9 mouse cellular contexts compared by ENCODE assay signal in the genomic region with DNA sequence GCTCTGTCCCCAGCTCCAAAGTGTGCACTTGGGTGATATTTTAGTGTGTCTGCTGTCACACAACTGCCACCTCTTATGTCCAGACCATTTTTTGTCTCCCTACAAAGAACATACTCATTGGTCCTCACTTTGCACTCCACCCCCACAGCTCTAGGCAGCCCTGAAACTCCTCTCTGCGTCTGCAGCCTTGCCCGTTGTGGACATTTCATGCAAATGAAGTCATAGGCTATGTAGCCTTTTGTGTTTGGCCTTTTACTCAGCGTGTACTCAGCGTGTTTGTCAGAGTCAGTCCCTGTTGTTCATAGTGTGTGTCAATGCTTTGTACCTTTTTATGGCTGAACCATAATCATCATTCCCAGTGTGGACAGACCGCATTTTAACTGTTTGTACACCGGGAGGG. TPM values are rescaled to one million over a fixed set of nuclear protein-coding genes. Genes with fewer than 3 reads are reported as not detected.
A peak's percentile ranks its signal among the peaks of the same experiment; 100 is the strongest.
DNase-seq lines count a peak whose midpoint lies in the region; ATAC-seq and TF ChIP-seq lines count a peak whose summit lies in the region.
"Had no signal": no experiment of that assay in that cellular context is flagged by ENCODE, and none has a peak within 500 bp of the region (broad histone marks: within the 10 kb centered on the region; RNA-seq: fewer than 3 reads in every experiment).

No protein-coding gene starts in this region.

- H3K27me3 ChIP-seq in heart, embryonic 14.5 days (ENCODE audit: control insufficient read depth, insufficient read depth, low read length), result no peaks in the 10 kb centered on the region
- H3K27me3 ChIP-seq in heart, embryonic 11.5 days (ENCODE audit: control insufficient read depth, insufficient read depth, low read length), result no peaks in the 10 kb centered on the region
- H3K27me3 ChIP-seq in embryonic facial prominence, embryonic 15.5 days, result no peaks in the 10 kb centered on the region
- H3K27me3 ChIP-seq in liver, embryonic 16.5 days (ENCODE audit: control insufficient read depth, insufficient read depth, low read depth, low read length), result no peaks in the 10 kb centered on the region
- H3K27me3 ChIP-seq in thymus, adult 2 months (ENCODE audit: control insufficient read depth, insufficient read depth, low read length), result no peaks in the 10 kb centered on the region
- H3K27me3 ChIP-seq: megakaryocyte, embryonic 14.5 days had no signal

- no peak overlapping the region for H3K4me2 ChIP-seq in heart, embryonic 14.5 days (ENCODE audit: low read length)
- no peak overlapping the region for H3K4me2 ChIP-seq in heart, embryonic 11.5 days
- 0 out of 2 replicates have a peak overlapping the region, but pooled peaks have one; percentile 4 for H3K4me2 ChIP-seq in embryonic facial prominence, embryonic 15.5 days (replicated peaks)
- no peak overlapping the region for H3K4me2 ChIP-seq in liver, embryonic 16.5 days (ENCODE audit: low read depth, low read length)

- H3K9me3 ChIP-seq in heart, embryonic 14.5 days (ENCODE audit: control insufficient read depth, low read length), result no peaks in the 10 kb centered on the region
- H3K9me3 ChIP-seq in heart, embryonic 11.5 days (replicated peaks; ENCODE audit: control insufficient read depth, low read length), result no peaks in the 10 kb centered on the region
- no peaks in the 10 kb centered on the region for H3K9me3 ChIP-seq in embryonic facial prominence, embryonic 15.5 days (replicated peaks)
- H3K9me3 ChIP-seq in liver, embryonic 16.5 days (replicated peaks; ENCODE audit: control insufficient read depth, low read length), result no peaks in the 10 kb centered on the region
- H3K9me3 ChIP-seq: megakaryocyte, embryonic 14.5 days had no signal

- ATAC-seq in heart, embryonic 14.5 days (ENCODE audit: insufficient number of reproducible peaks, insufficient read depth, low FRiP score, low read depth), result no peak
- ATAC-seq in heart, embryonic 11.5 days (replicated peaks; ENCODE audit: insufficient number of reproducible peaks, low FRiP score, low TSS enrichment), result no peak
- ATAC-seq in embryonic facial prominence, embryonic 15.5 days (ENCODE audit: insufficient number of reproducible peaks, low FRiP score, low TSS enrichment, low read depth), result no peak
- no peak for ATAC-seq in liver, embryonic 16.5 days (ENCODE audit: low read depth)
- ATAC-seq in erythroid progenitor cell, adult 5-6 weeks (replicated peaks; ENCODE audit: low FRiP score, poor library complexity, severe bottlenecking), result no peak

- no peak overlapping the region for H3K4me3 ChIP-seq in heart, embryonic 14.5 days (ENCODE audit: control insufficient read depth in 1 of 2, insufficient read depth in 1 of 2, low read depth in 1 of 2, low read length in 2 of 2)
- H3K4me3 ChIP-seq in heart, embryonic 11.5 days (ENCODE audit: low read depth, low read length), result no peak overlapping the region
- H3K4me3 ChIP-seq in embryonic facial prominence, embryonic 15.5 days (replicated peaks), result no peak overlapping the region
- no peak overlapping the region for H3K4me3 ChIP-seq in liver, embryonic 16.5 days (ENCODE audit: low read depth, low read length)
- H3K4me3 ChIP-seq in thymus, adult 2 months (ENCODE audit: control insufficient read depth, insufficient read depth, low read length), result no peak overlapping the region
- H3K4me3 ChIP-seq: megakaryocyte, embryonic 14.5 days had no signal

- H3K4me1 ChIP-seq in heart, embryonic 14.5 days (ENCODE audit: control insufficient read depth in 2 of 2, insufficient read depth in 2 of 2, low read length in 2 of 2), result peaks cover 21 to 42% of the 10 kb centered on the region in 2 experiments
- peaks cover 20% of the 10 kb centered on the region for H3K4me1 ChIP-seq in heart, embryonic 11.5 days (ENCODE audit: control insufficient read depth, insufficient read depth, low read length)
- peaks cover 47% of the 10 kb centered on the region for H3K4me1 ChIP-seq in embryonic facial prominence, embryonic 15.5 days
- peaks cover 65% of the 10 kb centered on the region for H3K4me1 ChIP-seq in liver, embryonic 16.5 days (ENCODE audit: control insufficient read depth, low read depth, low read length)
- H3K4me1 ChIP-seq in thymus, adult 2 months (replicated peaks; ENCODE audit: control insufficient read depth, insufficient read depth, low read length), result peaks cover 15% of the 10 kb centered on the region

- H3K36me3 ChIP-seq in heart, embryonic 14.5 days (ENCODE audit: control insufficient read depth, insufficient read depth, low read length), result peaks cover 77% of the 10 kb centered on the region
- H3K36me3 ChIP-seq in heart, embryonic 11.5 days (ENCODE audit: control insufficient read depth, insufficient read depth, low read length), result peaks cover 51% of the 10 kb centered on the region
- peaks cover 73% of the 10 kb centered on the region for H3K36me3 ChIP-seq in embryonic facial prominence, embryonic 15.5 days
- H3K36me3 ChIP-seq in liver, embryonic 16.5 days (ENCODE audit: control insufficient read depth, insufficient read depth), result peaks cover 61% of the 10 kb centered on the region
- peaks cover 66% of the 10 kb centered on the region for H3K36me3 ChIP-seq in thymus, adult 2 months (ENCODE audit: control insufficient read depth, insufficient read depth, low read length)

- TF ChIP-seq CTCF in thymus, adult 2 months (IDR thresholded peaks at IDR 0.05; ENCODE audit: borderline replicate concordance, control insufficient read depth, extremely low read depth, insufficient read depth, low read length, poor library complexity), result no peak

- 71% methylated on average over 6 of the region's 6 CpGs for WGBS in heart, embryonic 14.5 days
- WGBS in heart, embryonic 11.5 days (ENCODE audit: insufficient replicate concordance), result 81% methylated on average over 6 of the region's 6 CpGs
- WGBS in embryonic facial prominence, embryonic 15.5 days, result 39% methylated on average over 6 of the region's 6 CpGs
- WGBS in liver, embryonic 16.5 days (ENCODE audit: insufficient replicate concordance), result 73% methylated on average over 6 of the region's 6 CpGs
- WGBS in thymus, adult 2 months, result 96% methylated on average over 6 of the region's 6 CpGs

- TF ChIP-seq POLR2A in thymus, adult 2 months (IDR thresholded peaks at IDR 0.05; ENCODE audit: control insufficient read depth, extremely low read depth, insufficient read depth, low read length, poor library complexity), result no peak

- peak overlapping the region; percentile 31 to 33; a peak in 1 of 4 replicates for H3K27ac ChIP-seq in heart, embryonic 14.5 days (replicated peaks in 1 of 2; ENCODE audit: control insufficient read depth in 1 of 2, insufficient read depth in 1 of 2, low read depth in 2 of 2, low read length in 2 of 2)
- H3K27ac ChIP-seq in heart, embryonic 11.5 days (ENCODE audit: low read depth, low read length), result no peak overlapping the region
- H3K27ac ChIP-seq in embryonic facial prominence, embryonic 15.5 days (replicated peaks), result peak overlapping the region; percentile 77
- H3K27ac ChIP-seq in liver, embryonic 16.5 days (ENCODE audit: low read length), result peak overlapping the region; percentile 62
- H3K27ac ChIP-seq in thymus, adult 2 months (ENCODE audit: control insufficient read depth, insufficient read depth, low read length), result no peak overlapping the region

- peak; percentile 68 for DNase-seq in adrenal gland, postnatal 14 days
- DNase-seq in thymus, adult 2 months, result no peak
- DNase-seq: thymus, adult 18-20 months had no signal

- H3K9ac ChIP-seq in heart, embryonic 14.5 days (ENCODE audit: low read length), result no peak overlapping the region
- H3K9ac ChIP-seq in heart, embryonic 11.5 days (ENCODE audit: low read depth, low read length), result no peak overlapping the region
- H3K9ac ChIP-seq in embryonic facial prominence, embryonic 15.5 days, result no peak overlapping the region
- H3K9ac ChIP-seq in liver, embryonic 16.5 days (ENCODE audit: low read depth, low read length), result no peak overlapping the region; the same call in 1 of the 2 replicates

RNA-seq across cellular contexts. Expression of gene Kmt5a, which starts 9.8 kb away (rescaled TPM):
- 86.6 and 87.8 TPM in 2 replicates for polyA plus RNA-seq in heart, embryonic 14.5 days (2014; fragmentation: Nextera tagmentation; extraction: Ambion mirVana)
- polyA plus RNA-seq in heart, embryonic 11.5 days (2014; fragmentation: Nextera tagmentation; extraction: Ambion mirVana), result 89.5 and 93.9 TPM in 2 replicates
- 146 and 162 TPM in 2 replicates for total RNA-seq in adrenal gland, postnatal 14 days (2021)
- 71.2 and 72.0 TPM in 2 replicates for polyA plus RNA-seq in embryonic facial prominence, embryonic 15.5 days (2015; fragmentation: Nextera tagmentation; extraction: Ambion mirVana)
- 39.6 and 41.5 TPM in 2 replicates for polyA plus RNA-seq in liver, embryonic 16.5 days (2015; fragmentation: Nextera tagmentation; extraction: Ambion mirVana)
- 76.5 and 92.5 TPM in 2 replicates for polyA plus RNA-seq in thymus, adult 2 months (2012; rRNA removed)
- 307 and 377 TPM in 2 replicates for total RNA-seq in erythroid progenitor cell, adult 5-6 weeks (2015; ENCODE audit: low replicate concordance)
- total RNA-seq in erythroid progenitor cell, adult 5-6 weeks (2017; ENCODE audit: low replicate concordance), result 344 and 488 TPM in 2 replicates

RNA-seq across cellular contexts. Expression of gene Sbno1, which starts 23.7 kb away (rescaled TPM):
- polyA plus RNA-seq in heart, embryonic 14.5 days (2014; fragmentation: Nextera tagmentation; extraction: Ambion mirVana), result 67.3 and 68.1 TPM in 2 replicates
- polyA plus RNA-seq in heart, embryonic 11.5 days (2014; fragmentation: Nextera tagmentation; extraction: Ambion mirVana), result 59.9 and 81.6 TPM in 2 replicates
- total RNA-seq in adrenal gland, postnatal 14 days (2021), result 90.7 and 103 TPM in 2 replicates
- 75.9 and 76.7 TPM in 2 replicates for polyA plus RNA-seq in embryonic facial prominence, embryonic 15.5 days (2015; fragmentation: Nextera tagmentation; extraction: Ambion mirVana)
- polyA plus RNA-seq in liver, embryonic 16.5 days (2015; fragmentation: Nextera tagmentation; extraction: Ambion mirVana), result 34.5 and 36.2 TPM in 2 replicates
- 36.3 and 40.8 TPM in 2 replicates for polyA plus RNA-seq in thymus, adult 2 months (2012; rRNA removed)
- total RNA-seq in erythroid progenitor cell, adult 5-6 weeks (2015; ENCODE audit: low replicate concordance), result 43.6 and 59.9 TPM in 2 replicates
- total RNA-seq in erythroid progenitor cell, adult 5-6 weeks (2017; ENCODE audit: low replicate concordance), result 84.5 and 106 TPM in 2 replicates

RNA-seq across cellular contexts. Expression of gene Rilpl2, which starts 28.7 kb away (rescaled TPM):
- polyA plus RNA-seq in heart, embryonic 14.5 days (2014; fragmentation: Nextera tagmentation; extraction: Ambion mirVana), result 14.0 and 17.1 TPM in 2 replicates
- 15.5 and 16.3 TPM in 2 replicates for polyA plus RNA-seq in heart, embryonic 11.5 days (2014; fragmentation: Nextera tagmentation; extraction: Ambion mirVana)
- 21.2 and 23.9 TPM in 2 replicates for total RNA-seq in adrenal gland, postnatal 14 days (2021)
- 38.0 and 40.2 TPM in 2 replicates for polyA plus RNA-seq in embryonic facial prominence, embryonic 15.5 days (2015; fragmentation: Nextera tagmentation; extraction: Ambion mirVana)
- polyA plus RNA-seq in liver, embryonic 16.5 days (2015; fragmentation: Nextera tagmentation; extraction: Ambion mirVana), result 8.4 and 9.3 TPM in 2 replicates
- polyA plus RNA-seq in thymus, adult 2 months (2012; rRNA removed), result 38.5 and 38.6 TPM in 2 replicates
- total RNA-seq in erythroid progenitor cell, adult 5-6 weeks (2015; ENCODE audit: low replicate concordance), result 7.1 and 7.9 TPM in 2 replicates
- 5.3 and 7.0 TPM in 2 replicates for total RNA-seq in erythroid progenitor cell, adult 5-6 weeks (2017; ENCODE audit: low replicate concordance)

RNA-seq across cellular contexts. Expression of gene Snrnp35, which starts 33.4 kb away (rescaled TPM):
- polyA plus RNA-seq in heart, embryonic 14.5 days (2014; fragmentation: Nextera tagmentation; extraction: Ambion mirVana), result 9.6 and 11.5 TPM in 2 replicates
- 12.4 and 12.8 TPM in 2 replicates for polyA plus RNA-seq in heart, embryonic 11.5 days (2014; fragmentation: Nextera tagmentation; extraction: Ambion mirVana)
- total RNA-seq in adrenal gland, postnatal 14 days (2021), result 13.4 and 18.4 TPM in 2 replicates
- 26.3 and 26.5 TPM in 2 replicates for polyA plus RNA-seq in embryonic facial prominence, embryonic 15.5 days (2015; fragmentation: Nextera tagmentation; extraction: Ambion mirVana)
- polyA plus RNA-seq in liver, embryonic 16.5 days (2015; fragmentation: Nextera tagmentation; extraction: Ambion mirVana), result 9.2 and 9.9 TPM in 2 replicates
- 4.6 and 5.0 TPM in 2 replicates for polyA plus RNA-seq in thymus, adult 2 months (2012; rRNA removed)
- total RNA-seq in erythroid progenitor cell, adult 5-6 weeks (2015; ENCODE audit: low replicate concordance), result 1.7 and 7.9 TPM in 2 replicates
- 9.0 TPM in 1 of 2 replicates, not detected in the other for total RNA-seq in erythroid progenitor cell, adult 5-6 weeks (2017; ENCODE audit: low replicate concordance)

Comparison
In these comparisons a context has a peak if more than half of its experiments do, and no peak if none do; other contexts are left out.
1. H3K27ac ChIP-seq: peak in heart, embryonic 14.5 days (2 of 2), embryonic facial prominence, embryonic 15.5 days (single experiment) and liver, embryonic 16.5 days (single experiment); none in heart, embryonic 11.5 days (single experiment) and thymus, adult 2 months (single experiment).